Mouse (Mus musculus) small intestine, adult 2 months (tissue): ENCODE data around the gene Smad9.

Experiments
- CTCF ChIP-seq: fragments of 200-500 bp; IDR thresholded peaks from 2 replicates; pipeline ENCODE4 v1.5.1; 2012; ENCODE audit warnings: low read depth, mild to moderate bottlenecking, control low read depth, inconsistent platforms, low read length, moderate library complexity, mixed read lengths; ENCODE audit not compliant: insufficient replicate concordance, insufficient read length; ENCODE audit errors: extremely low read depth
- POLR2A ChIP-seq: fragments of 200-500 bp; IDR thresholded peaks from 2 replicates; pipeline ENCODE4 v1.6.1; 2012; ENCODE audit warnings: low read depth, mild to moderate bottlenecking, control low read depth, inconsistent platforms, low read length, moderate library complexity

- TF ChIP-seq POLR2A (no peak), CTCF (no peak)
These were observed 19.1 kb upstream of the Smad9 start for GRCm38 (mm10) chr3:54736101-54736927.
